Mouse (Mus musculus): Measurements from ENCODE around the gene Phospho1.
"Not testable (repeated sequence)": the region's sequence is repeated elsewhere in the genome, so short reads cannot be mapped to it uniquely, and the experiment has no call there.

Phospho1 gene

GRCm38 (mm10) chr11:95860071-95860490 is 35.8 kb downstream of the Phospho1 start:
- DNase-seq (ENCODE audit: low spot score): no peak

- no peak for DNase-seq (ENCODE audit: low spot score)
Measured at GRCm38 (mm10) chr11:95861397-95861796, 37.1 kb downstream of the Phospho1 start.

GRCm38 (mm10) chr11:95869442-95869841 is 45.1 kb downstream of the Phospho1 start:
- DNase-seq (ENCODE audit: low spot score): no peak

GRCm38 (mm10) chr11:95869918-95870470 is 45.7 kb downstream of the Phospho1 start:
- DNase-seq (ENCODE audit: low spot score): no peak

GRCm38 (mm10) chr11:95875804-95876203 is 51.5 kb downstream of the Phospho1 start:
- DNase-seq (ENCODE audit: low spot score): no peak

- peak; percentile 85 for DNase-seq (ENCODE audit: low spot score)
Measured at GRCm38 (mm10) chr11:95876296-95876695, 52.0 kb downstream of the Phospho1 start.

- DNase-seq (ENCODE audit: low spot score): not testable (repeated sequence)
Measured at GRCm38 (mm10) chr11:95879861-95880260, 55.6 kb downstream of the Phospho1 start.

Data from retina, embryonic 14.5 days (tissue).